Mouse (Mus musculus) fibroblast of lung, adult 2 months (primary cell): ENCODE measurements around the gene Prickle1.

Source experiments
- DNase-seq: peaks from one replicate; pipeline ENCODE4 v3.0.0-alpha.2; 2011; ENCODE audit warnings: low read depth

Prickle1 gene

GRCm38 (mm10) chr15:93548297-93548696 is 47.4 kb downstream of the Prickle1 start:
- no peak for DNase-seq

GRCm38 (mm10) chr15:93539415-93539814 is 56.3 kb downstream of the Prickle1 start:
- no peak for DNase-seq

- no peak for DNase-seq
Observed at GRCm38 (mm10) chr15:93538551-93539205, 57.0 kb downstream of the Prickle1 start.

GRCm38 (mm10) chr15:93537745-93538144 is 57.9 kb downstream of the Prickle1 start:
- no peak for DNase-seq

- no peak for DNase-seq
Observed at GRCm38 (mm10) chr15:93536191-93536590, 59.5 kb downstream of the Prickle1 start.

GRCm38 (mm10) chr15:93530703-93531032 is 65.0 kb downstream of the Prickle1 start:
- no peak for DNase-seq

- no peak for DNase-seq
Observed at GRCm38 (mm10) chr15:93529831-93530702, 65.6 kb downstream of the Prickle1 start.

GRCm38 (mm10) chr15:93525305-93525917 is 70.3 kb downstream of the Prickle1 start:
- no peak for DNase-seq

- no peak for DNase-seq
Observed at GRCm38 (mm10) chr15:93521787-93522180, 73.9 kb downstream of the Prickle1 start.

- no peak for DNase-seq
Observed at GRCm38 (mm10) chr15:93521088-93521786, 74.5 kb downstream of the Prickle1 start.

GRCm38 (mm10) chr15:93519836-93520826 is 75.6 kb downstream of the Prickle1 start:
- DNase-seq: no peak

- DNase-seq: no peak
Observed at GRCm38 (mm10) chr15:93518941-93519835, 76.5 kb downstream of the Prickle1 start.

GRCm38 (mm10) chr15:93518143-93518902 is 77.4 kb downstream of the Prickle1 start:
- DNase-seq: no peak

- no peak for DNase-seq
Observed at GRCm38 (mm10) chr15:93517022-93517565, 78.6 kb downstream of the Prickle1 start.

- no peak for DNase-seq
Observed at GRCm38 (mm10) chr15:93515316-93515715, 80.4 kb downstream of the Prickle1 start.

GRCm38 (mm10) chr15:93513939-93514341 is 81.8 kb downstream of the Prickle1 start:
- DNase-seq: no peak

GRCm38 (mm10) chr15:93512437-93512836 is 83.3 kb downstream of the Prickle1 start:
- no peak for DNase-seq

- no peak for DNase-seq
Observed at GRCm38 (mm10) chr15:93510690-93511336, 84.9 kb downstream of the Prickle1 start.
